Mouse (Mus musculus) liver, embryonic 15.5 days (tissue): ENCODE measurements around the gene Amotl2. TPM values are rescaled to one million over a fixed set of nuclear protein-coding genes. Genes with fewer than 3 reads are reported as not detected.

ENCODE experiments used
- ATAC-seq: fragments of 200-750 bp; cut with Nextera tagmentation; 2 replicates; pipeline ENCODE4 v1.8.0; 2017; ENCODE audit warnings: moderate number of reproducible peaks, mild to moderate bottlenecking, moderate library complexity; ENCODE audit not compliant: insufficient read depth
- H3K27ac ChIP-seq: fragments of 300-500 bp; sonication (generic); replicated peaks from 2 replicates; pipeline ENCODE4 v1.5.1; 2015; ENCODE audit warnings: mild to moderate bottlenecking, inconsistent platforms
- H3K27me3 ChIP-seq: fragments of 300-500 bp; sonication (generic); 2 replicates; pipeline ENCODE4 v1.6.1; 2015; ENCODE audit warnings: mild to moderate bottlenecking, inconsistent platforms
- H3K36me3 ChIP-seq: fragments of 300-500 bp; sonication (generic); replicated peaks from 2 replicates; pipeline ENCODE4 v1.6.1; 2015; ENCODE audit warnings: moderate library complexity, mild to moderate bottlenecking, inconsistent platforms
- H3K4me1 ChIP-seq: fragments of 300-500 bp; sonication (generic); replicated peaks from 2 replicates; pipeline ENCODE4 v1.6.1; 2015; ENCODE audit warnings: inconsistent platforms
- H3K4me2 ChIP-seq: fragments of 300-500 bp; sonication (generic); 2 replicates; pipeline ENCODE4 v1.6.1; 2015; ENCODE audit warnings: moderate library complexity, mild to moderate bottlenecking, inconsistent platforms
- H3K4me3 ChIP-seq: fragments of 300-500 bp; sonication (generic); replicated peaks from 2 replicates; pipeline ENCODE4 v1.5.1; 2015; ENCODE audit warnings: mild to moderate bottlenecking, inconsistent platforms
- H3K9ac ChIP-seq: fragments of 300-500 bp; sonication (generic); 2 replicates; pipeline ENCODE4 v1.6.1; 2015; ENCODE audit warnings: moderate library complexity, mild to moderate bottlenecking, inconsistent platforms
- H3K9me3 ChIP-seq: fragments of 300-500 bp; sonication (generic); replicated peaks from 2 replicates; pipeline ENCODE4 v1.6.1; 2016; ENCODE audit warnings: inconsistent platforms
- WGBS: fragments of 180-500 bp; shearing (Covaris S2); methylation state at CpG from one replicate; pipeline ENCODE4 v1.1.7; 2015; ENCODE audit warnings: mixed read lengths; ENCODE audit not compliant: insufficient replicate concordance; 5-methylcytosine and 5-hydroxymethylcytosine counted together
- polyA plus RNA-seq: library from polyadenylated mRNA; unstranded; fragments of >200 nt; fragmentation: Nextera tagmentation; extraction: Ambion mirVana; gene quantifications from 2 replicates; pipeline ENCODE4 v1.2.1, GENCODE M21; 2015

The Amotl2 gene
- 5.1 and 5.4 TPM in 2 replicates for polyA plus RNA-seq

DNA sequence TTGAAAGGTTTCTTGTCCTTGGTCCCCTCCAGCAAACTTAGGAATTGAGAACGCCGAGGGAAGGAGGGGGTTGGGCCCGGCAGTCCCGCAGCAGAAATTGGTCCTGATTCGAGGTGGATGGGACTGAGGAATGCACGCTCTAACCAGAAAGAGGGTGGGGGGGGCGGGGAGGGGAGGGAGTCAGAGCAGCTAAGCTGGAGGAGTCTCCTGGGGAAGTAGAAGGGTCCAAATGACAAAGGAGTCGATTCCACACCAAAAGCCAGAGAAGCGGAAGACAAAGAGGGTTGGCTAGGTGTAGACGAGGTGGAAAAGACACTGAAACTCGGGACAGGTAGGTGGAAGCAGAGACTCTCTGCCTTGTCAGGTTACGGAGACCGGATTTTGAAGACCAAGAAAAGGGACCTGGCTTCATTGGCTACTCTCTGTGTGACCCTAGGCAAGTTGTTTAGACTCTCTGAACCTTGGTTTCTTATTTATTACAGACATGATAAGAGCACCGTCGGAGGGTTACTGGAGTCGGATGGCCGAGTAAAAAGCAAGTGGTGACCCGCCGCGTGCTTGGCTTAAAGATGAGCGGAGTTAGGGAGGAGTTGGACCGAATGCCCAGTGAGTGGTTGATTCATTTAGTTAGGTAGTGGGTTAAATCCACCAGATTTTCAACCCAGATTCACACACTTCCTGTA, at the start of gene Amotl2:
Gene Amotl2, plus strand, starts transcription at position 192 of the 683 bp plus-strand sequence.
- H3K9ac ChIP-seq, result peak within 1 kb of the TSS; percentile 35; the same call in 1 of the 2 replicates
- H3K4me1 ChIP-seq, result peaks cover 26% of the 10 kb centered on the region
- peak within 1 kb of the TSS; percentile 69 for H3K4me2 ChIP-seq
- H3K4me3 ChIP-seq, result peak within 1 kb of the TSS; percentile 59
- H3K9me3 ChIP-seq, result no peaks in the 10 kb centered on the region
- 6% methylated on average over 22 of the region's 22 CpGs for WGBS
- ATAC-seq, result no peak
- H3K36me3 ChIP-seq, result peaks cover 11% of the 10 kb centered on the region; the same call in 1 of the 2 replicates
- peaks cover 70% of the 10 kb centered on the region for H3K27me3 ChIP-seq
- H3K27ac ChIP-seq, result peak within 1 kb of the TSS; percentile 83

DNA sequence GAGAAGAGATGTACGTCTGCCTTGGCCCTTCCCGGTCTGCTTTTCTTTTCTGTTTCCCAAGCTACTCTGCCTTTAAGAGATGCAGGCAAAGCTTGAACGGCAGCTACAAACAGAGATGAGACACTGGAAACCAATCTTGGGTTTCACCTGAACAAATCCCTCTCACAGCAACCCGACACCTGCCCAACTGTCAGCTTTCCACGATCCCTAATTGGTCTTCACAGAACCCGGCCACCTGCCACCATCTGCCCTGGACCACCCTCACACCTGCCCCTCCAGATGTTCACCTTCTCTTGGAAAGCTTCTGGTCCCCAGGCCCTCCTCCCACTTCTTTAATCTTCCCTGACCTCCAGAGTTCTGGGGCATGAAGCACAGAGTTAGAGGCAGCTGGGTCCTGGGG, 48.4 kb upstream of the Amotl2 start:
- Histone ChIP-seq H3K9ac (no peak overlapping the region), H3K27me3 (0 out of 2 replicates have a peak, but pooled peaks cover 3% of the 10 kb centered on the region), H3K4me1 (no peaks in the 10 kb centered on the region), H3K4me2 (no peak overlapping the region), H3K4me3 (no peak overlapping the region), H3K9me3 (no peaks in the 10 kb centered on the region), H3K36me3 (no peaks in the 10 kb centered on the region), H3K27ac (no peak overlapping the region)
- 60% methylated on average over 6 of the region's 6 CpGs for WGBS
- ATAC-seq, result no peak

DNA sequence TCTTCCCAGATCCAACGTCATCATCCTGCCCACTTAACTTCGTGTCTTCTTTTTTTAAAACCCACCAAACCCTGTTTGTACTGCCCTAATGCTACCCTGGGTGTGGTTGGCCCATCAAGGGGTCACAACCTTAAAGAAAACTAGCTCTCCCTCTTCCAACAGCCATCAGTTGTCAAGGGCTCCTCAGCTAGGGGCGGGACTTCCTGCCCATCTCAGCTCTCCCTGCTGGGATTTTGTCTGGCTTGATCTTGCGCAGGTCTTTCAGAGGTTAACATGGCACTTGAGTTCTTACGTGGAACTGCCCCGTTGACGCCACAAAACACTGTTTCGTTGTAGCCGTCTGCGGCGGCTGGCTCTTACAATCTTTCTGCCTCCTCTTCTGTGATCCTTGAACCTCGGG, 47.6 kb upstream of the Amotl2 start:
- no peak overlapping the region for H3K27ac ChIP-seq
- WGBS, result 64% methylated on average over 12 of the region's 12 CpGs
- no peak for ATAC-seq

DNA sequence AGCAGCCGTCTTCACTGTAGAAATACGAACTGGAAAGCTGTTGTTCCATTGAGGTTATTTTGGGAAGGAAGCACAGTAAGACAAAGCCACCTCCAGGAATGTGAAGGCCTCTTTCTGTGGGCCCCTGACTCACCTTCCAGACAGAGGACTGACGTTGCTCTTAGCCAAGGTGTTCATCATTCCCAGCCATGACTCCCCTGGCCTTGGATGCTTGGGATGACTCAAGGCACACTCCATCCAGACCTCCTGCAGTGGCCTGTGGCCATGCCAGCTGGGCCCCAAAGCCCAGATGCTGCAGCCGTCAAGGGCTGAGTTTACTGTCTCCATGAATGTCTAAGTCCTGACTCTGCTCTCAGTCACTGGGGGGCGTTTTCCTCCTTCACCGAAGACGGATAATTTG, 43.1 kb upstream of the Amotl2 start:
- no peaks in the 10 kb centered on the region for H3K9me3 ChIP-seq
- no peak overlapping the region for H3K4me3 ChIP-seq
- no peak overlapping the region for H3K4me2 ChIP-seq
- 63% methylated on average over 7 of the region's 7 CpGs for WGBS
- 0 out of 2 replicates have a peak, but pooled peaks cover 3% of the 10 kb centered on the region for H3K27me3 ChIP-seq
- H3K36me3 ChIP-seq, result no peaks in the 10 kb centered on the region
- no peak for ATAC-seq
- no peak overlapping the region for H3K27ac ChIP-seq
- no peaks in the 10 kb centered on the region for H3K4me1 ChIP-seq
- no peak overlapping the region for H3K9ac ChIP-seq

More for the DNA sequence above, 47.6 kb upstream of the Amotl2 start:
- Histone ChIP-seq H3K4me2 (no peak overlapping the region), H3K27me3 (0 out of 2 replicates have a peak, but pooled peaks cover 3% of the 10 kb centered on the region), H3K9ac (no peak overlapping the region), H3K4me3 (no peak overlapping the region), H3K36me3 (no peaks in the 10 kb centered on the region), H3K4me1 (no peaks in the 10 kb centered on the region), H3K9me3 (no peaks in the 10 kb centered on the region)

DNA sequence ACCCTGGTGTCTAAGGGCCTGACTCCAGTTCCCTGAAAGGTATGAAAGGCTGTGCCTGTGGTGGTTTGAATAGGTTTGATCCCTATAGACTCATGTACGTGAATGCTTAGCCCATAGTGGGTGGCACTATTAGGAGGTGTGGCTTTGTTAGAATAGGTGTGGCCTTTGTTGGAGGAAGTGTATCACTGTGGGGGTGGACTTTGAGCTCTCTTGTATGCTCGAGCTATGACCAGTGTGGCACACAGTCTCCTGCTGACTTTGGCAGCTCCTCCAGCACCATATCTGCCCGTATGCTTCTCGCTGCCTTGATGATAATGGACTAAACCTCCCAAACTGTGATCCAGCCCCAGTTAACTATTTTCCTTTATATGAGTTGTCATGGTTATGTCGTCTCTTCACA, 40.5 kb upstream of the Amotl2 start:
- H3K4me2 ChIP-seq, result no peak overlapping the region
- no peaks in the 10 kb centered on the region for H3K36me3 ChIP-seq
- no peak overlapping the region for H3K27ac ChIP-seq
- no peaks in the 10 kb centered on the region for H3K4me1 ChIP-seq
- H3K27me3 ChIP-seq, result no peaks in the 10 kb centered on the region
- no peak overlapping the region for H3K4me3 ChIP-seq
- no peak overlapping the region for H3K9ac ChIP-seq
- no peak for ATAC-seq
- WGBS, result 58% methylated on average over 5 of the region's 5 CpGs
- no peaks in the 10 kb centered on the region for H3K9me3 ChIP-seq

DNA sequence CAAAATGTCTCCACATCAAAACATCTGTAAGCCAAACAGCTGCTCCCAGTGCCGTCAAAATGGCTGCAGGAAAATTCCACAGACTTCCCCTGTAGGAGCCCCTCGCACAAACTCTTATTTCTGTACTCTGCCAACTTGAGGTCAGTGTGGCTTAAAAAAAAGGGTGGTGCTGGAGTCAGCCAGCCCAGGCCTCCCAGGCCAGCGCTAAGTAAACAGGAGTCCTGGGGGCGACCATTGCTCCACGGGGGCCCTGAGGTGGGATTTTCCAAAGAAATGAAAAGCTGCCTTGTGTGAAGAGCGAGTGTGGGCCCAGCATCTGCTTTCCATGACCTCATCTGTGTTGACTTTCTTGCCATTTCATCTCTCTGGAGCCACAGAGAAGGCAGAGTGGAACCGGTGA, 35.0 kb upstream of the Amotl2 start:
- no peaks in the 10 kb centered on the region for H3K9me3 ChIP-seq
- no peaks in the 10 kb centered on the region for H3K27me3 ChIP-seq
- no peak overlapping the region for H3K27ac ChIP-seq
- H3K9ac ChIP-seq, result no peak overlapping the region
- H3K4me3 ChIP-seq, result no peak overlapping the region
- H3K4me1 ChIP-seq, result no peaks in the 10 kb centered on the region
- H3K36me3 ChIP-seq, result no peaks in the 10 kb centered on the region
- no peak for ATAC-seq
- no peak overlapping the region for H3K4me2 ChIP-seq
- WGBS, result 47% methylated on average over 7 of the region's 7 CpGs

DNA sequence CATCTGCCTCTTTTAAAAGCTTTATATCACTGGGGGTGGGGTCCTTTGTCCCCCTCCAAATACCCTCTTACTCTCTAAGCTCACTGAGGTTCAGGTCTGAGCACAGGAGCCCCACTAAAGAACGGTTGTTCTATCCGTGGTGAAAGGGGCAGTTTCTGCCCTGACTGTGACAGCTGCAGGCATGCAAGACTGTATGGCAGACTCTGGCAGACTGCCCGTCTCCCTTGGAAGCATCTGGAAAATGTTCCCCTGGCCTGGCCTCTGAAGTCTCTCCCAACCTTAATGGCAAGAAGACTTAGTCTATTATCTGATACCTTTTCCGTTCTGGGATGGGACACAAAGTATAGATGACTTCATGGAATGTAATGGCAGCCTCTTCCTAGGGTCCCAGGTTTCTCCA, 28.5 kb upstream of the Amotl2 start:
- no peak overlapping the region for H3K9ac ChIP-seq
- H3K4me2 ChIP-seq, result no peak overlapping the region
- peaks cover 41% of the 10 kb centered on the region for H3K27me3 ChIP-seq
- no peaks in the 10 kb centered on the region for H3K36me3 ChIP-seq
- WGBS, result 44% methylated on average over 4 of the region's 4 CpGs
- no peak overlapping the region for H3K27ac ChIP-seq
- H3K4me3 ChIP-seq, result no peak overlapping the region
- no peaks in the 10 kb centered on the region for H3K4me1 ChIP-seq
- ATAC-seq, result no peak
- H3K9me3 ChIP-seq, result no peaks in the 10 kb centered on the region

DNA sequence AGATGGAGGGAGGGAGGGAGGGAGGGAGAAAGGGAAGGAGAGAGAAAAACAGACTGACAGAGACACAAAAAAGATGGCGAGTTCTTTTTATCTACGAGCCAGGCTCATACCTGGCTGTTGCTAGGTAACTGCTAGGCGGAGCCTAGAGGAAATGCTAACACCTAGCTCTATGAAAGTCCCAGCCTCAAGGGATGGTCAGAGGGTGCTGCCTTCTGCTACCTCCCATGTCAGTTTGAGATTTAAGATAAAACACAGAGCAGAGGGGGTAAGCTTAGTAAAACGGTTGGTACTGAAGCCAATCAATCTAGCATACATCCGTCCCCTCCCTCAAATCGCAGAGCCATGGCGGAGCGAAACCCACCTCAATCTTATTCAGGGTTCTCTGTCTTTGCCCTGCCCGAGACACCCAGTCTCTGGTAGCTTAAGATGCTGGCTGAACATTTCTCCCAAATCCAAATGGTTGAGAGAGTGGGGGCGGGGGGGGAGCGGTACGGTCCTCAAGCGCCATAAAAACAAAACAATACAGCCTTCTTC, 27.0 kb upstream of the Amotl2 start:
- Histone ChIP-seq H3K9ac (no peak overlapping the region), H3K4me2 (peak overlapping the region; percentile 67), H3K27ac (no peak overlapping the region), H3K36me3 (no peaks in the 10 kb centered on the region), H3K4me1 (no peaks in the 10 kb centered on the region), H3K4me3 (peak overlapping the region; percentile 45), H3K27me3 (peaks cover 41% of the 10 kb centered on the region), H3K9me3 (no peaks in the 10 kb centered on the region)
- WGBS, result 7% methylated on average over 13 of the region's 13 CpGs
- no peak for ATAC-seq

DNA sequence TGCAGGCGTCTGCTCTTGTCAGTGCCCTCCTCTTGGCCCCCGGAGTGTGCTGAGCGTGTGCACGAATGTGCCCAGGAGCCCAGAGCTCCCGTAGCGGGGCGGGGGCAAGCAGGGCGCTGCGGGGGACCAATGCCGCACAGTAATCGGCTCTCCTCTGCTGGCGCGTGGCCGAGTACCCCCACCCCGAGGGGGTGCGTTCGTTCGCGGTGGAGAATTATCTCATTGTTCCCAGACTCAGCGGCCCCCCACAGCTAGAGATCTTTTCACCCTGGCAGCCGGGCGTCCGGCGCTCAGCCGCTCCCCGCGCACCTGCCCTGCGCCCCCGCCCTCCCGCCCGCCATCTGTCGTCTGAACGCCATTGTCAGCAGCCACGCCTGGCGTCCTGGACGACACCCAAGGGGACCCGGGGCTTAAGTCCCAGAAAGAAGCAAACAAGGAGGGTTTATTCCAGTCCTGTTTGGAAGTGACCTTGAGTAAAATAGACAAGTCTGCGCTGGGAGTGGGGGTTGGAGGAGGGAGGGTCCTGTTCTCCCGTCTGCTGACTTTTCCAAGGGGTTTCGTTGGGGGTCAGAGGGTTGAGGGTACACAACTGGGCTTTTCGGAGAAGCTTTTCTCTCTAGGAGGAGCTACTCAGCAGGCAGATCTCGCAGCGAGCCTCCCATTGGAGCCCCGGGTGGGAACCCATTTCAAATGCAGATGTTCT, 26.4 kb upstream of the Amotl2 start:
- no peak for ATAC-seq
- Histone ChIP-seq H3K36me3 (no peaks in the 10 kb centered on the region), H3K27ac (no peak overlapping the region), H3K4me3 (peak overlapping the region; percentile 45), H3K4me1 (no peaks in the 10 kb centered on the region), H3K9ac (no peak overlapping the region), H3K4me2 (peak overlapping the region; percentile 67), H3K27me3 (peaks cover 41% of the 10 kb centered on the region), H3K9me3 (no peaks in the 10 kb centered on the region)
- WGBS, result 1% methylated on average over 44 of the region's 44 CpGs

DNA sequence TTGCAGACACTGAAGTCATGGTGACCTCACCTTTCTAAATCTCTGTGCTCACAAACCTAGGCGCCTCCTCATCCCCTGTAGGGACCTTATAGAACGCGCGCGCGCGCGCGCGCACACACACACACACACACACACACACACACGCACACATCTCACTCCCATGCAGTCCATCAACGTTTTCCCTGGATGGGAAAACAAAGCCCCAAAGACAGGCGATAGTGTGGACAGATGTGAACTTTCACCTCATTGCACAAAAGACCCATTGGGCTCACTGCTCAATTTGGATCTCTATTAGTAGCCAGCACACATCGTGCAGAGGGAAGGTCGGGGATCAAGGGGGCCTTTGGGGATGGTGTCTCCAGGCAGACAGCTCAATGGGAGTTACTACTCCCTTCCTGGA, 25.6 kb upstream of the Amotl2 start:
- Histone ChIP-seq H3K36me3 (no peaks in the 10 kb centered on the region), H3K27ac (no peak overlapping the region), H3K27me3 (peaks cover 41% of the 10 kb centered on the region), H3K9me3 (no peaks in the 10 kb centered on the region), H3K4me2 (peak overlapping the region; percentile 67), H3K4me1 (no peaks in the 10 kb centered on the region), H3K9ac (no peak overlapping the region), H3K4me3 (peak overlapping the region; percentile 45; the same call in 1 of the 2 replicates)
- ATAC-seq, result no peak
- 6% methylated on average over 15 of the region's 15 CpGs for WGBS
